Mouse (Mus musculus) embryo, embryonic 11 days (tissue): Measurements from ENCODE around the gene Upp2.

Experiments
- DNase-seq: peaks from one replicate; pipeline ENCODE4 v3.0.0-alpha.2; 2015

The Upp2 gene

DNA sequence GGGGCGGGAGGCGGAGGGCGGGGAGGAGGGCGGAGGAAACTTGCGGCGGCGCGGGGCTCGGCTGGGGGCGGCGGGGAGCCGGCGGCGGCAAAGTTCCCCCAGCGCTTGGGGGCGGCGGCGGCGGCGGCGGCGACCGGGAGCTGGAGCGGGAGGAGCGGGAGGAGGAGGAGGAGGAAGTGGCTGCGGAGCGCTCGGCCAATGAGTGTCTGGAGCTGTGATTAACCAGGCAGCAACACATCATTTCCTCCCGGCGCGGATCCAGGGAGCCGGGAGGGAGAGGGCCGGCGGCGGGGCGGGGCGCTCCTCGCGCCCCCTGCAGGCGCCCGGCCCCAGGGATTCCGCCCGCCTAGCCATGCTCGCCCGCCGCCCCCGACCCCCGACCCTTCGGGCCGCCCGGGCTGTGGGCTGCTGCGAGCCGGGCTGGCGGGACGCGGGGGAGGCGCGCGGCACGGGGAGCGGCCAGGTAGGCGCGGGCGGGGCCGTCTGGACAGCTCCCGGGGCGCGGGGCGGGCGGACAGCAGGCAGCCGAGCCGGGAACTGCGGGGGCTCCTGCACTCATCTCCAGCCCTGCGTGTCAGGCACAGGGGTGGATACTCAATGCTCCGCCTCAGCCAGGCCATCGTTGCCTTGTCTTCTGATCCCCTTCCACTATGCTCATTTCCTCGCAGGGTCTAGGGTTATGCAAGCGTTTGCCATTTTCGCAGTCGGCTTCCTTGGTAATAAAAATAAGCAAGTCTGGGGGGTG lies at the start of gene Upp2, which contains the start of gene Acvr1:
Gene Upp2 (plus strand): TSS at position 233 of the 745 bp plus-strand sequence.
Gene Acvr1 (minus strand): TSS at position 92 of the 745 bp plus-strand sequence.
- peak; percentile 92 for DNase-seq

- no peak for DNase-seq
These were observed 48.6 kb upstream of the Upp2 start for GRCm38 (mm10) chr2:58518517-58518916.

- DNase-seq, result no peak
These were observed 46.4 kb upstream of the Upp2 start for GRCm38 (mm10) chr2:58520727-58521126.

DNA sequence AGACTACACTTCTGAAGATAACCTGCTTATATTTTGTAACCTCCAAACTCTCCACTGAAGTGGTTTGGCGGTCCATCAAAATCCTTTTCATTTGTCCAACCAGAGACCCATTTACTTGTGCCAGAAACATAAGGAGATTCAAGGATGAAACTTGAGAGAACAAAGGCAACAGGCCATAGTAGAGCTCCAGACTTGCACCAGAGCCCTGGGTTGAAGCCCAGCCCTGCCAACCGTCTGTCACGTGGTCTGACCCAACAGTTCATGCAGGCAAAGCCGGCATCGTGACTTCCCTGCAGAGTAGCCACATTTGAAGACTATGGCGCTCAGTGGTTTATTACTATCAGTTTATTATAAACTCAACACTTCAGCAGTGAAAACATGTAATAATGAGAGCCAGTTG lies 45.5 kb upstream of the Upp2 start:
- no peak for DNase-seq

- DNase-seq, result no peak
These were observed 44.0 kb upstream of the Upp2 start for GRCm38 (mm10) chr2:58523097-58523496.

DNA sequence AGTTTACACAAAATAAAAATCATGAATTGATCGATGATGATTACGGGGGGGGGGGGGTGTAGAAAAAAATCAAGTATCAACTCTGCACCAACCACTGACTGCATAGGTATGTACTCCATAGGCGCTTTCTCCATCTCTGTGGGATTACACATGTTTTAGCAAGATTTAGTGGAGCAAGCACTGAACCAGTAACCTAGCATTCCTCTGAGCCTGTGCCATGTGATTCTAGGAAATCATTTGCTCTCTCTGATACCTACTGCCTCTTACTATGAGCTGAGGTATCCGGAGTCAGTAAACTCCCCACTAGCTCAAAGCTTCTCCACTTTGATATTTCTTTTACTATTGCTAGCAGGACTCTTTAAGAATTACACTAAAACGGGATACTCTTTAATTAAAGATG lies 43.2 kb upstream of the Upp2 start:
- no peak for DNase-seq

- no peak for DNase-seq
These were observed 42.7 kb upstream of the Upp2 start for GRCm38 (mm10) chr2:58524356-58524755.

GRCm38 (mm10) chr2:58527786-58528185 lies 39.3 kb upstream of the Upp2 start:
- no peak for DNase-seq

- DNase-seq, result no peak
These were observed 37.7 kb upstream of the Upp2 start for GRCm38 (mm10) chr2:58529384-58529783.

- no peak for DNase-seq
These were observed 37.1 kb upstream of the Upp2 start for GRCm38 (mm10) chr2:58529860-58530440.

DNA sequence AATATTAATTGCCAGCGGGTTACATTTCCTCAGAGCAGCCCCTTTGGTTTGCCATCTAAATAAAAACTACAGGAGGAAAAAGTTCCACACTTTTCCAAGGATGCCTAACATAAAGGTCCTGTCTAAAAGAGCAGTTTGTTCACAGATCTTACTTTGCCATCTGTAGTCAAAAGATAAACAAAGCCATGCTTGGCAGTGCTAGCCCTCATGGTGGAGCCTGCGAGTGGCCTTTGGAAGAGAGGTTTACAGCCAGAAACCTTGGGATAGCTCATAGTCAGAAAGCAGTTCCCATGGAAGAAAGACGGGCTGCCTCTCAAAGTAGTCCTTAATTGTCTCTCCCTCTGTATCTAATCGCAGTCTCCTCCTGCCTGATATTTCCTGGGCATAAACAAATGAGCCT lies 36.6 kb upstream of the Upp2 start:
- no peak for DNase-seq

GRCm38 (mm10) chr2:58532260-58532850 lies 34.7 kb upstream of the Upp2 start:
- peak; percentile 89 for DNase-seq

DNA sequence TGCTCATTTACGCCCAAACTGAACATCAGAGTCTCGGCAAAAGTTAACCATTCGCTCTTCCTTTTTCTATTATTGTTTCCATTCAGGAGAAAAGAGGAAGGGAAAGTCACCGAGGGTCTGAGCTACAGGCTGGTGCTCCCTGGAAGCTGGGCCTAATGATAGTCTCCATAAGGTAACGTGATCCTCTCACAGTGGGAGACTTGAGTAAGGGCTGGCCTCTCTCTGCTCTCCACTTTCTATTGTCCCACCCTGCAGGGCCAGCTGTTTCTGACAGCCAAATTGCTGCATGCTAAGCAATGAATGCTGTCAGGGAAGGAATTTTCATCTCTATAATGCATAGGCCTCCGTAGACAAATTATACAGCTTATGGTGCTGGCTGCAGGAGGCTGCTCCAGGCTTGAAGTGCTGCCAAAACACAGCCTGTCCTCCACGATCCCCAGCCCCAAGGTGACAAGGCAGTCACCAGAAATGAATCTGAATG lies 33.5 kb upstream of the Upp2 start:
- DNase-seq, result peak; percentile 75

- no peak for DNase-seq
These were observed 32.7 kb upstream of the Upp2 start for GRCm38 (mm10) chr2:58534379-58534778.

DNA sequence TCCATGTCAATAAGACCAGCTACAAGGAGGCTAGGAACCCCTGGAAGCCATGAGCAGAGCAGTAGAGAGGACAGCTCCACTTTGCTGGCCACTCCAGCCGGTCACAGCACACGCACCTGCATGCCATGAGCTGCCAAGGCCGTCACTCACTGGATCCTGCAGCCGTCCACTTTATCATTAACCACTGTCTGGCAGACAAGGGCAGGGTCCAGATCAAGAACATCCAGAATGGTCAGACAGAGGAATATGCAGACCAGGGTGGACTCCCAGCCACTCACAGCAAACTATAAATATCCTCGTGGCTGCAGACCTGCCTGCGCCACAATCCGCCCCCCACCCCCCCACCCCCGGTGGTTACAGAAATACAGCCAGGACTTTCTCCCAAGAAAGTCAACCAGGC lies 31.9 kb upstream of the Upp2 start:
- DNase-seq, result no peak

DNA sequence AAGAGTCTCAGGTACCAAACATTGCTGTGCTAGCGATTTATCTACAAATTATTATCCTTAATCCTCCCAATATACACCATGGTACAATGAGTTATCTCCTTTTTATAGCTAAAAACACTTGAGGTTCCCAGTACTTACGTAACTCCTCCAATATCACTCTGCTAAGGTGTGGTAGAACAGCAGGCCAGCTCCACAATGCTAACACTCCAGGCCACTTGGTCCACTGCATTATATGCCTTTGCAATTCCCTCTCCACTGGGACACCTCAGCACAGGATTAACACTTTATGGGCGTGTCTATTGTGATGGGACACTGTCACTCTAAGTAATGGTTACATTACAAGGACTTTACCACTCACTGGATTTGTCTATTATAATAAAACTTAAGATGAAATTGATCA lies 30.3 kb upstream of the Upp2 start:
- no peak for DNase-seq

DNA sequence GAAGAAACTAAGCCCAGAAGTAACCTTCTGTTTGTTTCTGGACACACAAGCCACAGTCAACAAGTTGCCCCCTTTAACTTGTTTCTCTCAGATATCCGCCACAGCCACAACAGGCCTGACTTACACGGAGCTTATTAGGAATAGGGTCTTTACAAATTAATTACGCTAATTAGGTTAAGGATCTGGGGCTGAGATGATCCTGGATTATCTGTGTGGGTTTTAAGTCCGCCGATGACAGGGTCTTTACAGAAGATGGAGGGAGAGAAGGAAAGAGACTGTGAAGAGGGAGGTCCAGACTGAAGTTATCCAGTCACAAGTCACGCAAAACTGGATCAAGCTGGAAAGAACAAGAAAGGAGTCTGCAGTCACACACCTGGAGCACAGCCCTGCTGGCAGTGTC lies 28.9 kb upstream of the Upp2 start:
- DNase-seq, result no peak

- DNase-seq, result no peak
These were observed 23.8 kb upstream of the Upp2 start for GRCm38 (mm10) chr2:58543252-58543651.

- no peak for DNase-seq
These were observed 22.7 kb upstream of the Upp2 start for GRCm38 (mm10) chr2:58544368-58544767.

DNA sequence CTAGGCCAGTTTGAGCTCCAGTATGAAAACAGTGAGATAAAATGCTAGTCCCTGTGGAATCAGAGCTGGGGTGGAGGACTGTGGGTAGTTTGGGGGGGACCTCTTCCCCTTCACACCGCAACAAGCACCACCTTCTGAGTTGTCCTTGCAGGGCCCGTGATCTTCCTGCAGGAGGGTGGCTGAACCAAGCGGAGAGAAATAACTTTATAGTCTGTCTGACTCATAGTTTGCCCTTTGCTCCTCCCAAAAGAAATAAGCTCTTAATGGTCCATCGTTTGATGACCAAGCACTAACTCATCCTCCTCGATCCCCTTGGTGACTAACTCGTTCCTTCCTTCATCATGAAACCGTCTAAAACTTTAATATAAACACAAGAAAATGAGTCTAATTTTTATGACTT lies 20.8 kb upstream of the Upp2 start:
- DNase-seq, result no peak

DNA sequence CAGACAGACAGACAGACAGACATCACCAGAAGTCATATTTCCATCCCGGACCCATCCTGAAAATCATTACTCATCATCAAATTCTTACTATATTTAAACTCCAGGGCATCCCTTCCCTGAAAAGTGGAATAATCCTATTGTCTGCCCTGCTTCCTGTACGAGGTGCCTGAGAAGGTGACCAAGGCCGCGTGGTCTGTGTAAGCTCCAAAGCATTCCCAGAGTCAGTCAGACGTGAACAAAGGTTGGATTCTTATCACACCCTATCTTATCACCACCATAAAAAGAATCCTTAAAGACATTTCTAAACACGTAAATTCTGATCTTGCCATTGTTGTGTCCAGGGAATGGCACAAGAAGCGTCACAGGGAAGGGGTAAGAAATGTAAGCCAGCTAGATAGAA lies 18.2 kb upstream of the Upp2 start:
- no peak for DNase-seq

DNA sequence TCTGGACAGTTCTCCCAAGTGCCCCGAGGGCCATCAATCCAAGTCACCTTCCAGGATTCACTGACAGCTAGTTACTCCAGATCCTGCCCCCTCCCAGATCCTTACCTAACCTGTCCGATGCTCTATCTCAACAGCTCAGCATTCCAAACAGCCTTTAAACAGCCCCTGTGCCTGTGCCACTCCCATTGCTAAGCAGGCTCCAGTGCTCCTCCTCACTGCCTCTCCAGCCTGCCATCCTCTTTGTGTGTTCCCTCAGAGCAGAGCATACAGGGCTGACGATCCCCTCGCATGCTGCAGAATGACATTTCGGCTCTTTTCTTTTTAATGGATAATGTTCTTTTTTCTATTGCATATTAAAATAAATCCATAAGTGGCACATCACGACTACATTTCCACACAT lies 17.1 kb upstream of the Upp2 start:
- no peak for DNase-seq

DNA sequence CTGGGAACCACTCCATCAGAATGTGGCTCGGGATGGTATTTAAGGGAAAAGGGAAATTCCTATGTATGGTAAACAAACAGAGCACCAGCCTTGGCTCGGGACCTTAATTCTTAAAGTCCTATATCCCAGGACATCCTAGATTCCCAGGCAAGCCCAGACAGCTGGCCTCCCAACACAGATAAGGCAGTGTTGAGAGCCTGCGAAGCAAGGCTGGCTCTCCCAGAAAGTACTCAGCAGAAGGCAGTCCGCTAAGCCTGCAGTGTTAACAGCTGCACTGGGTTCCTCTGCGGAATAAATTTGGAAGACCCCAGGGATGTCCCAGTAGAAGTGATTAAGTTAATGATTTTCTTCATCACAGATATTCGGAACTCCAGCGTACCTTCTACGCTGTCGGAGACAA lies 16.6 kb upstream of the Upp2 start:
- DNase-seq, result peak; percentile 31

DNA sequence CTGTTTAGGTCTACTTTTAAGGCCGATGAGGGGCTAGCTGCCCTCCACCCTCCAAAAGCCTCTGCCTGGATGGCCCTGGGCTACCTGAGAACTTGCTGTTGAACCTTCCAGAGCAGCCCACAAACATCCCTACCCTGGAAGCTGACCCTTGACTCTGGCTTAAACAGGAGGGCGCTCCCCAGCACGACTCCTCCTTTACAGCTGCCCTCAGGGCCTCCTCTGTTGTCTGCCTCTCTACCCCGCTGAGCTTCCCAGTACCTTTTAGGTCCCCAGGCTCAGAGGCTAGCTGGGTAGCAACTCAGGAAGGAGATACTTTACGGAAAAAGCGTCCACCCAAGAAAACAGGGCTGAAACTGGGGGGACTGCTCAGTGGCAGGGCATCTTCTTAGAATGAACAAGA lies 15.2 kb upstream of the Upp2 start:
- DNase-seq, result no peak
